Mouse (Mus musculus) left cerebral cortex, postnatal 36 days (tissue): Measurements from ENCODE around the gene Clrn1. TPM values are rescaled to one million over a fixed set of nuclear protein-coding genes. Genes with fewer than 3 reads are reported as not detected.

Experiments
- DNase-seq, 2 experiments: peaks; one replicate each; pipeline ENCODE4 v3.0.0; 2021 to 2022; ENCODE audit warnings: low spot score in 2 of 2, mixed read lengths in 1 of 2
- intact Hi-C: fragments of 180-260 bp; cut with DNase I; formaldehyde crosslinking; loops from one replicate; pipeline ENCODE4 v1.15.1; 2025
- total RNA-seq, 2 experiments: library from RNA; stranded (reverse); gene quantifications; 2 replicates each; pipeline ENCODE4 v1.2.3; 2021

Gene Clrn1
- total RNA-seq, 2 experiments from 2014 or later, result 0.77 to 0.99 TPM

- DNase-seq, result no peak
Observed at GRCm38 (mm10) chr3:58833442-58834160, 51.5 kb downstream of the Clrn1 start.

GRCm38 (mm10) chr3:58832888-58833287 is 52.3 kb downstream of the Clrn1 start:
- DNase-seq, result no peak
- intact Hi-C loops, result no loop called here

More at GRCm38 (mm10) chr3:58833442-58834160, 51.5 kb downstream of the Clrn1 start:
- intact Hi-C loops, result no loop called here

GRCm38 (mm10) chr3:58831586-58831985 is 53.6 kb downstream of the Clrn1 start:
- intact Hi-C loops, result no loop called here
- no peak for DNase-seq

- intact Hi-C loops, result no loop called here
- DNase-seq, result no peak
Observed at GRCm38 (mm10) chr3:58829926-58830325, 55.2 kb downstream of the Clrn1 start.

GRCm38 (mm10) chr3:58828366-58829153 is 56.6 kb downstream of the Clrn1 start:
- intact Hi-C loops, result no loop called here
- DNase-seq, result no peak

GRCm38 (mm10) chr3:58826266-58826665 is 58.9 kb downstream of the Clrn1 start:
- intact Hi-C loops, result no loop called here
- DNase-seq, result no peak

- intact Hi-C loops, result no loop called here
- no peak for DNase-seq
Observed at GRCm38 (mm10) chr3:58822211-58822610, 62.9 kb downstream of the Clrn1 start, which contains the start of gene Mindy4b-ps. TSS of gene Mindy4b-ps (minus strand) at chr3:58822311.

- intact Hi-C loops, result no loop called here
- DNase-seq, result no peak
Observed at GRCm38 (mm10) chr3:58817337-58817736, 67.8 kb downstream of the Clrn1 start.

GRCm38 (mm10) chr3:58814191-58814590 is 70.9 kb downstream of the Clrn1 start:
- intact Hi-C loops, result no loop called here
- DNase-seq, result no peak

GRCm38 (mm10) chr3:58810353-58810752 is 74.8 kb downstream of the Clrn1 start:
- intact Hi-C loops, result no loop called here
- DNase-seq, result peak; percentile 38 to 40

- intact Hi-C loops, result no loop called here
- DNase-seq, result no peak
Observed at GRCm38 (mm10) chr3:58809111-58809915, 75.8 kb downstream of the Clrn1 start.

GRCm38 (mm10) chr3:58808636-58809035 is 76.5 kb downstream of the Clrn1 start:
- no peak for DNase-seq
- intact Hi-C loops, result no loop called here

- no peak for DNase-seq
- intact Hi-C loops, result no loop called here
Observed at GRCm38 (mm10) chr3:58804745-58805144, 80.4 kb downstream of the Clrn1 start.

GRCm38 (mm10) chr3:58798676-58799075 is 86.5 kb downstream of the Clrn1 start:
- intact Hi-C loops, result no loop called here
- no peak for DNase-seq

GRCm38 (mm10) chr3:58798245-58798644 is 86.9 kb downstream of the Clrn1 start:
- DNase-seq, result no peak
- intact Hi-C loops, result no loop called here

Other genes with a start within 250 kb of the Clrn1 start
- gene Erich6, start 248.1 kb downstream of the Clrn1 start, total RNA-seq, result 1 to 10 TPM in 1 of 2 experiments, under 1 TPM in 1; 0.89 to 1.9 TPM
- gene Siah2, start 192.9 kb downstream of the Clrn1 start, total RNA-seq, result 10 to 100 TPM; 16.5 to 22.6 TPM
- 1 to 10 TPM; 2.0 to 3.4 TPM for gene Mindy4b-ps, start 63.0 kb downstream of the Clrn1 start, total RNA-seq
- 10 to 100 TPM; 42.0 to 42.8 TPM for gene Med12l, start 120.5 kb upstream of the Clrn1 start, total RNA-seq
- gene Gpr171, start 216.5 kb upstream of the Clrn1 start, total RNA-seq, result not detected